Mouse (Mus musculus): Measurements from ENCODE around the gene Pik3ap1.
"Not testable (repeated sequence)": the region's sequence is repeated elsewhere in the genome, so short reads cannot be mapped to it uniquely, and the experiment has no call there.

GRCm38 (mm10) chr19:41312587-41312986 is 72.3 kb downstream of the Pik3ap1 start:
- TF ChIP-seq CTCF (IDR thresholded peaks at IDR 0.05; ENCODE audit: low read depth); EP300 (optimal IDR thresholded peaks at IDR 0.05): not testable (repeated sequence)

Data from stomach, postnatal 0 days (tissue).